Mouse (Mus musculus): Measurements from ENCODE around the gene Ganc.
A peak's percentile ranks its signal among the peaks of the same experiment; 100 is the strongest.

Ganc gene

GRCm38 (mm10) chr2:120403653-120403985 lies at the start of gene Ganc:
Ganc (plus strand) TSS chr2:120403896.
- DNase-seq (ENCODE audit: low read depth, low spot score) = no peak

- DNase-seq (ENCODE audit: low read depth, low spot score) = no peak
Measured at GRCm38 (mm10) chr2:120360425-120360824, 43.3 kb upstream of the Ganc start.

GRCm38 (mm10) chr2:120366501-120366900 lies 37.2 kb upstream of the Ganc start:
- DNase-seq (ENCODE audit: low read depth, low spot score) = no peak

- DNase-seq (ENCODE audit: low read depth, low spot score) = no peak
Measured at GRCm38 (mm10) chr2:120367416-120368207, 36.1 kb upstream of the Ganc start.

- DNase-seq (ENCODE audit: low read depth, low spot score) = no peak
Measured at GRCm38 (mm10) chr2:120373858-120374257, 29.8 kb upstream of the Ganc start.

GRCm38 (mm10) chr2:120386264-120386663 lies 17.4 kb upstream of the Ganc start:
- no peak for DNase-seq (ENCODE audit: low read depth, low spot score)

- no peak for DNase-seq (ENCODE audit: low read depth, low spot score)
Measured at GRCm38 (mm10) chr2:120387291-120387690, 16.4 kb upstream of the Ganc start.

GRCm38 (mm10) chr2:120389376-120389775 lies 14.3 kb upstream of the Ganc start:
- DNase-seq (ENCODE audit: low read depth, low spot score) = no peak

- no peak for DNase-seq (ENCODE audit: low read depth, low spot score)
Measured at GRCm38 (mm10) chr2:120390934-120391333, 12.8 kb upstream of the Ganc start.

- no peak for DNase-seq (ENCODE audit: low read depth, low spot score)
Measured at GRCm38 (mm10) chr2:120392406-120392805, 11.3 kb upstream of the Ganc start.

GRCm38 (mm10) chr2:120397951-120398350 lies 5.7 kb upstream of the Ganc start:
- DNase-seq (ENCODE audit: low read depth, low spot score) = no peak

- no peak for DNase-seq (ENCODE audit: low read depth, low spot score)
Measured at GRCm38 (mm10) chr2:120402813-120403212, 883 bp upstream of the Ganc start.

- DNase-seq (ENCODE audit: low read depth, low spot score) = peak; percentile 96
Measured at GRCm38 (mm10) chr2:120403986-120404822, 508 bp downstream of the Ganc start, which contains the start of gene Tmem87a. Tmem87a (minus strand) TSS chr2:120404113.

- DNase-seq (ENCODE audit: low read depth, low spot score) = no peak
Measured at GRCm38 (mm10) chr2:120404823-120405765, 1.4 kb downstream of the Ganc start.

- no peak for DNase-seq (ENCODE audit: low read depth, low spot score)
Measured at GRCm38 (mm10) chr2:120411096-120411628, 7.5 kb downstream of the Ganc start.

- DNase-seq (ENCODE audit: low read depth, low spot score) = no peak
Measured at GRCm38 (mm10) chr2:120414113-120414512, 10.4 kb downstream of the Ganc start.

GRCm38 (mm10) chr2:120414738-120415414 lies 11.2 kb downstream of the Ganc start:
- no peak for DNase-seq (ENCODE audit: low read depth, low spot score)

- DNase-seq (ENCODE audit: low read depth, low spot score) = no peak
Measured at GRCm38 (mm10) chr2:120424386-120424785, 20.7 kb downstream of the Ganc start.

- no peak for DNase-seq (ENCODE audit: low read depth, low spot score)
Measured at GRCm38 (mm10) chr2:120444486-120444885, 40.8 kb downstream of the Ganc start.

GRCm38 (mm10) chr2:120446373-120446772 lies 42.7 kb downstream of the Ganc start:
- peak; percentile 2 for DNase-seq (ENCODE audit: low read depth, low spot score)

GRCm38 (mm10) chr2:120447306-120447705 lies 43.6 kb downstream of the Ganc start:
- DNase-seq (ENCODE audit: low read depth, low spot score) = no peak

Measured in forelimb bud, embryonic 11.5 days (tissue).